Mouse (Mus musculus) right cerebral cortex, postnatal 4 days (tissue): ENCODE results near the gene Tbc1d22a.
"Not testable (repeated sequence)": the region's sequence is repeated elsewhere in the genome, so short reads cannot be mapped to it uniquely, and the experiment has no call there.

Experiments used
- DNase-seq: peaks from one replicate; pipeline ENCODE4 v3.0.0-alpha.2; 2022

Tbc1d22a gene

DNA sequence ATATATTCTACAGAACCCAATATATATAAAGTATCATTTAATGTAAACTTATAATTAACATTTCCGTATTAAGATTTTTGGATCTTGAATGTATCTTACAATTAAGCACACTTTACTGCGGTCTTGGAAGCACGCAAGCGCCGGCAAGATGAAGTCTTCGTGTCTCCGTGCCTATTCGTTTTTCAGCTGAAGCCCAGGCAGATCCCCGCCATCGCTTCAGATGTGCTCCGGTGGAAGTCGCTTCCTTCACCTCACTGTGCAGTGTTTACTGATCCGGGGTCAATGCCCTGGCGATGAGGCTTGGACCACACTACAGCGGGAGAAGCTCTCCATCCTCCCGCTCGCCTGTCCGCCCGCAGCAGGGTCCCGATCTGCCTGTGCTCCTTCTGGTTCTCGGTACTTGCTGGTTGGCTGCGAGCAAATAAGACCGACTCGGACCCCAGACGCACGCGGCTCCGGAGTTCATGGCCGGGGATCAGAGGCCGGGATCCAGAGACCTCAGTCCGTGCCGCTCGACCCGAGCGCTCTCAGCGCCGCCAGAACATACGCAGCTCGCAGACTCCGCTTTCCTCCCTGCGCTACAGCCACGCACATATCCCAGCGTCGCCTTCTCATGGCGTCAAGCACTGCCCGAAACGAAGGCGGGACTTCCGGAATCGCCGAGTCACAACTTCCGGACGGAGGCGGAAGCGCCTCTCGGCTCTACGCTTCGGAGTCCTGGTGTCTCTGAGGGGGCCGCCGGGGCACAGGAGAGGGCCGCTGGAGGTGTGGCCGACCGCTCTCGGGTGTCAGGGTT lies at the start of gene Tbc1d22a:
Gene Tbc1d22a (plus strand): TSS at position 707 of the 796 bp plus-strand sequence.
- DNase-seq: peak; percentile 91

DNA sequence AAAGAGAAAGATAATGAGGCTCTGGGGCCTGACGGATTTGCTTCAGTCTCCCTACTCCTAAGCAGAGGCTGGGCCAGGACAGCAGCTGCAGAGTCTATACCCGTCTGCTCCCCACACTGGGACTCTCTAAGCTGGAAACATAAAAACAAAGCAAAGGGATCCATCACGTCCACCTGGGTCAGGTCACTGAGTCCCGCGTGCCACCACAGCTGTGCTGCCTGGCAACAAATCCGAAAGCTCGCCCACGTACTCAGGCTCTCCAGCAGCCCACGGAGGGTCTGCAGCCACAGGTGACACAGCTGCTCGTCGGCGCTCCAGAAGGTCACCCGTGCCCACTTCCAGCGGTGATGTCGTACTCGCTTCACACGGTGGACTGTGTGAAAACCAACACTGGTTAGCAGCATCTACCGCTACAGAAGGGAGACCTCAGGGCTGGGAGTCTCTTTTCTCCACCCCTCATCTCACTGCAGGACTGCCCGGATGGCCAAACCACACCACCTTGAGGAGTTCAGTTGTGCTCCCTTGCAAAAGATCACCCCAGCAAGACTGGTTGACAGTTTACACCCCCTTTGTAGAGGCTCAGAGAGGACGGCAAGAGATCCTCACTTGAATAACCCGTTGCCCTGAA lies 49.4 kb upstream of the Tbc1d22a start:
- DNase-seq: no peak

DNA sequence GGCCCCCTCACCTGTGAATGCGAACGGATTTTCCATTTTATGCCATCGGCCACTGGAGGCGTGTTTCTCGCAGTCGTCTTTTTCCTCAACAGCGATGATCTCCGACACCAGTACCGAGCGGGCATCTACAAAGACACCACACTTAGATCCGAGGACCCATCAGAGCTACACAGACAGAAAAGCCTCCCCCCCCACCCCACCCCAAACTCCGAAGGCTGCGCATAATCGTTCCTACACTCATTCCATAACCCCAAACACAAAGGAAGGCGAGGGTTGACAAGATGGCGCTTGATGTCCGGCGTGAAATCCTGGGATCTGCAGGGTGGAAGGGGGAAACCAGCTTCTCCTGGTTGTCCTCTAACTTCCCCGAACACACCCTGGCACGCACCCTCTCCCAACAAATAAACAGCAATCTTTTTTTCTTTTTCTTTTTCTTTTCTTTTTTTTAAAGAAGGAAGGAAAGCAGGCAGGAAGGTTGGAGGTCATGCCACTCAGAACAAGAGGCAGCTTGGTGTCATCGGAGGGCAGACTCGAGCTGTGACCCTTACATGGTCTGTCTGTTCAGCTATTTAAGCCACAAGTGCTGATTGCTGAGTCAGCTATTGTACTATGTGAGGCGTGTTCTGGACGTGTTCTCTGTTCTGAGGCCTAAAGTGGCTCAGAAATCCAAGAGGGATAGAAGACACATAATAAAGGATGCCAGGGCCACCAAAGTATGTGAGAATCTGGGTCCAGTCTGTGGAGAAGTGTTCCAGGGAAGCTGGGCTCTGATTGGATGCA lies 48.3 kb upstream of the Tbc1d22a start:
- DNase-seq: no peak

DNA sequence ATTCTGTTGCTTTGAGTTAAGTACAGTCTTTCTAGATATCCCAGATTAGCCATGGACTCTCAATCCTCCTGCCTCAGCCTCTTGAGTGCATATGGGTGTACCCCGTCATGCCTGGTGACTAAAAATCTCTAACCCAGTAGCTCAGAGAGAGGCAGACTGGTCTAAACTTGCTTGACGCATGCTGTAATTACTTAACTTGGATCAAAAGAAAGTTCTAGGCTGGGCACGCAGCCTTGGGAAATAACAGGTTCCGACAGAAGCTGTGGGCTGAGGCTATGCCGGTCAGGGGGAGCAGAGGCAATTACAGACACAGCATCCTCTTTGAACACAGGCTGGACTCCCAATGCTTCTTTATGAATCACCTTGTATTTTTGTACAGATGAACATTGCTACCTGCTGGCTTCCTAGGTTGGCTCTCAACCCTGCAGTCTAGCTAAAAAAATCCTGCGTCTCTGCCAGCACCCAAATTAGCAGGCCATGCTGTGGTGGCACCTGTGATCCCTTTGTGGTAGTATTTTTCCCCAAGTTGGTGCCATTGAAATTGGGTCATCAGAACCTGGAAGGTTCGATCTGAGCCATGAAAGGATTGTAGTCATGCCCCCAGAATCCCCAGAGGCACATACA lies 47.1 kb upstream of the Tbc1d22a start:
- no peak for DNase-seq

DNA sequence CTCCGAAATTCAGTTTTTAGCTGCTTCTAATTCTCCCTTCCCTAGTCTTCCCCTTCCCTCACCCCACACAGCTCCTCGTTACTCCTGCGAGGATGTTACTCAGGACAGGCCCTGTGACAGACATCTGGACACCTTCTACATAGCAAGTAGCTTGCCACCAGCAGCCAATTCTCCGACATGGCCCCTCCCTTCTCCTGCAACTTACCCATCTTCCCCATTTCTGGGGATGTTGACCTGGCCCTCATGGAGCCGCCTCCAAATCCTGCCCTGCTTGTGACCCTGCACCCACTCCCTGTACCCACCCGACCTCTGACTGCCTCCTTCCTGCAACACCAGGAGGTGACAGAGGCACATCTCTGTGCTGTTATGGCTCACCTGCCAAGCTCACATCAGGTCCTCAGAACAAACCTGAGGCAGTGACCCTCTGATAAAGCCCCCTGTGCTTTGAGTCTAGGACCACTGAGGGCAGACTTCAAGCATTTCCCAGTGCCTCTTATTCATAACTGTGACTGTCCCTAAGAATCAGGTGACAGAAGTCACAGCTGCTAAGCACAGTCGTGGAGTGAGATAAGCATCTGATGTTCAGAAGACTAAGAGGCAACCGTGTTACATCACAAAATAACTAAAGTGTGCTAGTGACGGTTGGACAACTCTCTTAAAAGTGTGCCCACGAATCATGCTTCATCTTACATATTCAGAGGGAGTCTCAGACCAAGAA lies 46.3 kb upstream of the Tbc1d22a start:
- DNase-seq: no peak

DNA sequence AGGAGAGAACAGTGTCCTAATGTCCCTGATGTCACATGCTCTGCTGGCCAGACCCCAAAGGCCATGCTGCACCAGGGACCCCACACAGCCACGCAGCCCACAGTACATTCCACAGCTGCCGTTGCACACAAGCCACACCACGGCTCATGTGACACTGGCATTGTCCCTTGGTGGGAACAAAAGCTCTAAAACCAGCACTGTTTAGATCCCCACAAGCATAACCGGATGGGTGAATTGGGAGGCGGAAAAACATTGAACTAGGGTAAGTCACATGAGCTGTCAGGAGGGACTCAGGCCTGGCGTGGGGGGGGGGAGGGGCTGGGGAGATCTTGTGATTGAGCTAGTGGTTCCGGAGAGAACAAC lies 45.8 kb upstream of the Tbc1d22a start:
- DNase-seq: no peak

DNA sequence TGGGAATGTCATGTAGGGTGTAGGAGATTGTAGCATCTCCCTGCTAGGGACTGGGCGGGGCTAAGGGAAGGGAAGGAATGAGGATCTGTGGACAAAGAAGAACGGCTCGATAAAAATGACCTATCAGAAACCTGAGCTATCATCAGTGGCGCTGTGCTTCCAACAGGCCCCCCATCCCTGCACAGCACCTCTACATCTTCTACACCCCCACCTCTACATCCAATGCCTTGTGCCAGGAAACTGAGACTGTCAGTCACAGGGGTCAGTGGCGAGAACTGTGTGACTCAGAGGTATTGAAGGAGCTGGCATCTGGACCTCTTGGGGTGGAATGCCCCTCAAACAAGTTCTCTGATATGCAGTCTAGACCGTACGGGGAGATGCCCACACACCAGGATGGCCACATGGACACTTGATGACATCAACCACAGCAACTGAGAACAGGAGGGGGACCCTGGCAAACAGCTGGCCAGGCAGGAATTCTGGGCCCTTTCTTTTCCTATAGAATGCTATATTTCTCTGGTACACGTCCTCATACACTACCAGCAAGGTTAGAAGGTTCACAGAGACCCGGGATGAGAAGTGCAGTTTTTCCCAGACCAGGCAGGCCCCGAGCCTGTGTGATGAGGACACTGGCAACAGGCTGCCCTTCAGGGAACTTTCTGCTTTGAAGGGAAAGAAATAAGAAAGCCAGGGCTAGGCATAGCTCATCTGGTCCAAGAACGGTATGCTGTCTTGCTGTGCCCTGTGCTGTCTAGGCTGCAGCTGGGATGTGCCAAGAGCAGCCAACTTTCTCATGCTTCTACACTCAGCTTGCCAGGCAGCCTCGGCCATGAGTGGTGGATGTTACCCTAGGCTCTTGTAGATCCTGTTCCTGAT lies 45.1 kb upstream of the Tbc1d22a start:
- DNase-seq: no peak

DNA sequence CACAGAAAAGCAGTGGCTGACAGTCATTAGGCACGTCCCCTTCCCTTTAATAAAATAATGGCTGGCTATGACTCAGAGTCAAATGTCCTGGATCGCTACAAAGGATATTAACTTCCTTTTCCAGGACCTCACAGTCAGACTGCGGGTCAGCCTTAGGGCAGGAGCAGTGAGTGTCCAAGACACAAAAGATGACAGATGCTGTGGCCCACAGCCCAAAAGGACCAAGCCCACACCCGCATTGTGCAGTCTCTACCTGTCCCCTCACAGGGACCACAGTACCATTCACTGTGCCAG lies 44.5 kb upstream of the Tbc1d22a start:
- no peak for DNase-seq

DNA sequence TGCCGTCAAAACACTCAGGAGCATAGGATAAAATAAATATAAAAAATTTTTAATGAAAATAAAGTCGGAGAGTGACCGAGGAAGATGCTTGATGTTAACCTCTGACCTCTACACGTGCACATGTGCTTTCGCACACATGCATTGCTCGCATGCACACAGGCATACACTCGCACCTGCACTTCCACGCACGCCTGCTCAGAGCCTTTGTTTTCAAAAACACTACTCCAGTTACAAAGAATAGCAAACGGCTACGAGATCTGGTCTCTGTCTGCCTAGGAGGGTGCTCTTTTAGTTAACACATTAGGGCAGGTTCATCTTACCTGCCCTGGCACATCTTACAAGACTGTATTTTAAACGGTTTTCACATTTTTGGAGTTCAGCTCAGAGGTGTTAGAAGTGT lies 42.9 kb upstream of the Tbc1d22a start:
- DNase-seq: no peak

DNA sequence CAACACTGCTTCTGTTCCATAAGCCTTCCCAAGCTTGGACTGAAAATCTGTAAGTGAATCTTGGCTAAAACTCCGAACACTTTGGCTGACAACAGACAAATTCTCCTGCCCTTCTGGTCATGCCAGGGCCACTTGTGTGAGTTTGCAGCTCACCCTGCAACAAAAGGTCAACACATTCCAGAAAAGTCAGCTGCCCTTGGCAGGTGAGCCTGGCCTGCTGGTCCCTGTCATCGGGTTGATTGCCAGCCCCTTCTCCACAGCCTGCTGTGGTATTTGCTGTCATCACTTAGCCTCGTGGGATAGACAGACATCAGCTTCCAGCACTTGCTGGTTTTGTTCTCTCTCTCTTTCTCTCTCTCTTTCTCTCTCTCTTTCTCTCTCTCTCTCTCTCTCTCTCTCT lies 42.1 kb upstream of the Tbc1d22a start:
- DNase-seq: no peak

DNA sequence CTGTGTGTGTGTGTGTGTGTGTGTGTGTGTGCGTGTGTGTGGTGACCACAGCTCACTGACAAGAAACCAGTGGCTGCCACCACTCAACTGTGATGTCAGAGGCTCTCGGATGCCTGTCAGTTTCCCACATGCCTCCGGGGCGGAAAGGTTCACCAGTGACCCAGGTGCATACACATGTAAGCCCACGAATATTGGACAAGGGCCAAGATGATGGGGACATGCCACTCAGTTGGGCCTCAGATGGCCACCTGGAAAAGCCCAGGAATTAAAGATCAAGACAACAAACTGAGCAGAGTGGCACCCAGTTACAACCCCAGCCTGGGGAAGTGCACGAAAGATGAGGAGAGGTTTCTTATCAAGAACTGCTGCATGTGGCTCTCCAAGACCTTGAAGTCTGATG lies 41.7 kb upstream of the Tbc1d22a start:
- DNase-seq: no peak

DNA sequence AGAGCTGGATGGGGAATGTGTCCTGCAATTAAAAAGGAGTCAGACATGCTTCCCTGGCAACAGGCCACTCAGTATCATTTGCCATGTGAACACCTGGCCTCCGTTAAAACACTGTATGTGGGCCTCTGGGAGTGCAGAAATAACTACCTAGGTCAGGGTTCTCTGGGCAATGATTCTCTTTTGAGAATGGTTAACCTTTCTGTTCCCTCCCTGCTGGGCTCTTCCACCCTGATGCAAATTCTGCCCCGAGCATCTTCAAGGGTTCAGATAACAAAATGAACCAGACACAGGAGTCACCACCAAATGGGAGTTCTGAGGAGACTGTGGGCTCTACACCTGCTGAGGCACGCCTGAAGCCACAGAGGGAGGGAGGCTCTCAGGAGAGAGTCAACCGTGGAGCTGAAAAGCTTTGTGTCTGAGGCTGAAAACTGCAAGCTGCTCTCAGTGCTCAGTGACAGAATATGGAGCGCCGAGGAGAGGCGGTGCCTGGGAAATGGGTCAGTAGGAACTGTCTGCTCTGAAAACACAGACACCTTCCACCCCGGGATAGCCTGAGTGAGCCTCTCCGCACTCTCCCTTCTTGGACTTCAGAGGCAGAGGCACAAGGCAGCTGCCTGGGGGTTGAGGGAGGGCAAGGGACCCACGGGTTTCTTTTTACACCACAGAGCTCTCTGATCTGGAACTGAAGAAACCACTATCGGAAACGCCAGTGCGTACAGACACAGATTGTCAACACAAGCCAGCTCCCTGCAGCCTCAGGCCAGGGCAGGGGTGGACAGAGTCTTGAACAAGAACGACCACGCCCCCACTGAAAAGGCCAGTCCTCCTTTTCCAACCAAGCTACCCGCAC lies 40.9 kb upstream of the Tbc1d22a start:
- DNase-seq: no peak

DNA sequence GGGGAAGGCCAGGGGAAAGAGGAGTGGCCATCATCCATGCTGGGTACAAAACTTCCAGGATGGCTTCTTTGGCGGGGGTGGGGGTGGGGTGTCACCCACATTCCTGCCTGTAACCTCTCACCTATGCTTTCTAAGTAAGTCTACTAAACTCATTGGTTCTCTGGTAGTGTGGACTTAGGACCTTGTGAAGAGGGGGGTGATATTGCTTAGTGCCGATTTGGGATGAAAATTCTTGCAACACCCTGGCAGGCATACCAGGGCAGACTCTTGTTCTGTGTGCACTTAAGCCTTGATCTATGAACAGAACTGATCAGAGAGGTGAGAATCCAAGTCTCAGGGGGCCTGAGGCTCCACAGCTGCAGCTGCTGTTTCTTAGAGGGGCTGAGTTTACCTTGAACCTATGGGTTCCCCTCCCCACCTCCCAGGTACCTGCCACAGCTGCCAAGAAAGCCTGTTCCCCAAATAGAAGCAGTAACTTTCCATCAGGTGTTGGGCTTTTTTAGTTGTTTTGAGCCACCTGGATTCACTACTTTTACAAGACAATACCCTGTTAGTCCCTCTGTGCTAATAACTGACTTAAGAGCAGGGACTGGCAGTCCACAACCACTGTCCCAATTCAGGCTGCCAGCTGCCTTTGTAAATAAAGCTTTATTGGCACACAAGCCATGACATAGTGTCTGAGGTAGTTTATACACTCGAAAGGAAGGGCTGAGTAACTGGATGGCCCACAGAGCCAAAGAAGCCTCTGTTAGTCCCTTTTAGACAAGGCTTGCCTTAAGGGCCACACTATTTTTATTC lies 38.8 kb upstream of the Tbc1d22a start:
- no peak for DNase-seq

DNA sequence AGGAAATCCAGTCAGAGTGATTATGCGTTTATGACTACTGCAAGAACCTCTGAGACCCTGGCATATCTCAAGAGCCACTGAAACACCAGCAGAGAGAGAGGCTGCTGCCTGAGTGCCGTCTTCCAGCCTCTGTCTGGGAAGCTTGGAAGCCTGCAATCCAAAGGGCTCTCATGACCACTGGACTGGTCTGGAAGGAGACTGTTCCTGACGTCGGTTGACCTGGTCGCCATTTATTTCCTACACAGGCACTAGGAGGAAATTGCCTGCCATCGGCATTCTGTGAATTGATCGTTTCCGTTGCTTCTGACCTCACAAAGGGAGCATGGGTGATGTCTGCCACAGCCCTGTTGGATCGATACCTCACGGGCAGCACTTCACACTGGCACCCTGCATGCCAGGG lies 38.1 kb upstream of the Tbc1d22a start:
- no peak for DNase-seq

DNA sequence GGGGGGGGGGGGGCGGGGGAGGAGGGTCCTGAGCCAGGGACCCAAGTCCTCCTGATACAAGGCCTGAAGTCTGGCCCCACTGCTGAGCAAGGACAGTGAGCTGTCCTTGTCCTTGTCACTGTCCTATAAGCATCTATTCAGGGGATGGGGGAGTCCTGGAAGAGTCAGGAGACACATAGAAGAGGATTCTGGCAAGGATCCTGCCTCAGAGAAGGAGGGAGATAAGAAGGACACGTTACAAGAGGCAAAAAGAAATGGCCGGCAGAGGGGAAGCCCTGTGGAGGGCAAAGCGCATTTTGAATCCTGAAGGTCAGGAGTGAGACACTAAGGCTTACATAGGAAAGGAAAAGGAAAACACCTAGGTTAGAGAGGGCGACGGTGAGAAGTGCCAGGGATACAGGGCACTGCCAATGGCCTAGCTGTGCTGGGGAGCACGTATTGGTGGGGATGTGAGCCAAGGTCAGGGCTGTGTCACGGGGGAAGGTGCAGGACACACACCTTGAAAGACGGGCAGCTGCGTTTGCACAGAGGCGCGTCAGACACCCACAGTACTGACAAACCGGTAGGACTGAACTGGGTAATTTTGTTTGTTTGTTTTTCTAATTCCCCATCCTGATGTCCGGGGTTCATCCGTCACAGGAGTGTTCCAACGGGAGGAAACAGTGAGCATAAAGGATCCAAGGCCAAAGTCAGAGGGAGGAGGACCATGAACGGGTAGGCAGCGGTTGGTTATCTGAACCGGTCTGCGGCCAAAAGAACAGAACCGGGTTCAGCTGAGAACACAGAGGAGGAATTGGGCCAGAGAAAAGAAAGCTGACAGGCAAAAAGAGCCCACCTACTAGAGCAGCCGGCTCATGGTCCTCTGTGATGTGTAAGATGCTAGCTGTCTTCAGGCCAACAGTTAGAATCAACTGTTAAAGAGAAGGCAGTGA lies 37.2 kb upstream of the Tbc1d22a start:
- no peak for DNase-seq

DNA sequence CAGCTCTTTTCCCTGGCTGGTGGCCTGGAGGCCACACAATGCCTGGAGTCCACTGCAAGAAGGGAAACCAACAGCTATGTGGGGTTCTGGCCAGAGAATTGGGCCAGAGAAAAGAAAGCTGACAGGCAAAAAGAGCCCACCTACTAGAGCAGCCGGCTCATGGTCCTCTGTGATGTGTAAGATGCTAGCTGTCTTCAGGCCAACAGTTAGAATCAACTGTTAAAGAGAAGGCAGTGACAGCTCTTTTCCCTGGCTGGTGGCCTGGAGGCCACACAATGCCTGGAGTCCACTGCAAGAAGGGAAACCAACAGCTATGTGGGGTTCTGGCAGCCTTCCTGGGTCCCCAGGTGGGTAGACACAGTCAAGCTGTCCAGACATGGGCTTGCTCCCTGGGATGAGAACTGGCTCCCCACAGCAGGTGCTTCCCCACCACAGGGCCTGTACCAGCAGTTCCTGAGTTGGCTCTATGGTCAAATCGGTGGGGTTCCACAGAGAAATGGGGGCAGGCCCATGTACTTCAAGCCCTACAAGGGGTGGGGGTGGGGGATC lies 36.5 kb upstream of the Tbc1d22a start:
- DNase-seq: not testable (repeated sequence)

DNA sequence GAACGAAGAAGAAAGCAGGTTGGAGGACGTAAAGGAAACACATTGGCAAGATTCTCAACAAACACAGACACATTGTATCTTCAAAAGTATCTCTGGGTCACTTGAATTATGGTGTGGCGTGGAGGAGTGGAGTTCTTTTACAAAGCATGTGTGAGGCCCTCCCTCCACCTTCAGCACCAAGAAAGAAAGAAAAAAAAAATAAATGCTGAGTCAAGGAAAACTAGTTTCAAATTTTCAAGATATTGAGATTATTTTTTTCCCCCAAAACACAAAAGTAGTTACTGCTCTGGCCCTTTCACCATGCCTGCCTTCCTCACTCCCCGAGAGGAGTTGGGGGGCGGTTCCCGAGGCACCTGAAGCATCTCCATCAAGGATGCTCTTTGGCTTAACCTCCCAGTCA lies 35.7 kb upstream of the Tbc1d22a start:
- no peak for DNase-seq

DNA sequence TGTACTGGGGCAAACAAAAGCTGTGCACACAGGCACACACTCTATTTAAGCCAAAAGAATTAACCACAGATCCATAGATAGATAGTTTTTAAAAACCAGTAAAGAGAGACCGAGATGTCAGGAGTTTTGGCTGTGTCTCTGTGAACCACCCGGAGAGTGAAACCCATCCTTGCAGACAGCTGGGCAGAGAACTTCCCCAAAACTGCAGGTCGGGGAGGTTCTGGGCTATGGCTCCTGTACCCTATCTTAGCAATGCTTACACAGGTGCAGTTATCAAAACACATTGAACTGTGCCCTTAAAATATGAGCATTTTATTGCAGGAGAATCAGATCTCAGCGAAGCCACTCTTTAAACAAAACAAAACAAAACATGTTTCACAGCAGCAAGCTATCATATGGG lies 33.8 kb upstream of the Tbc1d22a start:
- no peak for DNase-seq

DNA sequence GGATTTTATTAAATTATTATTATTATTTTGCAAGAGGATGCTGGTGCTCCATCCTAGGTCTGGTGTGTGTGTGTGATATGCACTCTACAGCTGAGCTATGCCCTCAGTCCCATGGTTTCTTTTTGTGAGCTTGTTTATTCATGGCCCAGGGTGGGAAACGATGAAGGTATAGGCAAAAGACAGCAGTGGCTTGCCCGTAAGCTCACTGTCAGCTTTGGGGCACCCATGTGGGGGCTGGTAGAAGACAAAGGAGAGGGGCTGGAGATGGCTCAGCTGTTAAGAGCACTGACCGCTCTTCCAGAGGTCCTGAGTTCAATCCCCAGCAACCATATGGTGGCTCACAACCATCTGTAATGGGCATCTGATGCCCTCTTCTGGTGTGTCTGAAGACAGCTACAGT lies 32.9 kb upstream of the Tbc1d22a start:
- DNase-seq: not testable (repeated sequence)
